Mouse (Mus musculus): ENCODE results near the gene Zfp398. TPM values are rescaled to one million over a fixed set of nuclear protein-coding genes. Genes with fewer than 3 reads are reported as not detected.

The Zfp398 gene
- polyA plus RNA-seq, 1 experiment from 2014 or later = 18.6 TPM

DNA sequence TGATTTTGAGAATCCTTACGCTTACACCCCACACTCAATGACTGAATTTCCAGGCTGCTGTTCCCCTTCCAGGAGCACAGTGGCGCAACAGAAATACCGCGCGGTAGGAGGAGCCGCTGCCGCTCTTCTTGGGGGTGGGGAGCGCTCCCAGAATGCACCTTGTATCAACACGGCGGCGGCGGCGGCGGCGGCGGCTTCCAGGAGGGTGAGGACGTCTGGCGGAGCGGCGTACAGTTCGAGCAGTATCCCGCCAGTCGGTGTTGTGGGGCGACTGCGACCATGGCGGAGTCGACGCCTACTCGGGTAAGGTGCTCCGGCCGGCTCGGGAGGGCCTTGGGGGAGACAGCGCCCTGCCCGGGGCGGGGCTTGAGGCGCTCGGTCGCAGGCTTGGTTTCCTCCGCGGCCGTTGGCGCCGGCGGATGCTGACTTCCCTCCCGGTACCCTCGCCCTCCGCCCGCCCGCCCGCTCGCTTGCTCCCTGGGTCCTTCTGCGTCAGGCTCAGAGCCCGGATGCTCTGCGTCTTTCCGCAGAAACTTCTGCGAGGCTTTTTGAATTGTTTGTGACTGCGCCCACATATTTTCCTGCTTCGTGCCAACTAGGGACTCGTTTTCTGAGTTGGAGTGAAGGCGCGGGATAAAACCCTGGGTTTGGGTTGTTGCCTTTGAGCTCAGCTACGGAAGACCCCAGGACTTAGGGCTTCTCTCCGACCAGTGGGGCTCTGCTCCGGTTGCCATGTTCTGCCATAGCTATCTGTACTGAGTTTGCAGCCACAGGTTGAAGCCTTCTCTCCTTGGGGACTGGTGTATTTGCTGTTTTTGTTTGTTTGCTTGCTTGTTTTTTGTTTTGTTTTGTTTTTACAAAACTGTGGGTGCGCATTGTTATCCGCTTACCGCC lies 85.2 kb downstream of the Zfp398 start, which contains the start of gene Zfp212:
Gene Zfp212, plus strand, starts transcription at position 30 of the 894 bp plus-strand sequence.
- H3K27me3 ChIP-seq (ENCODE audit: control insufficient read depth, insufficient read depth, low read length) = no peaks in the 10 kb centered on the region
- H3K9me3 ChIP-seq (ENCODE audit: control insufficient read depth, low read length) = no peaks in the 10 kb centered on the region
- peak; percentile 95 for ATAC-seq (ENCODE audit: low FRiP score)
- peak; percentile 86 for DNase-seq (ENCODE audit: low spot score)
- H3K4me1 ChIP-seq (replicated peaks; ENCODE audit: control insufficient read depth, insufficient read depth, low read length) = peaks cover 11% of the 10 kb centered on the region
- WGBS = 1% methylated on average over 66 of the region's 67 CpGs
- peak within 1 kb of the TSS; percentile 91 for H3K4me2 ChIP-seq (replicated peaks)
- H3K9ac ChIP-seq = peak within 1 kb of the TSS; percentile 69
- H3K4me3 ChIP-seq (replicated peaks; ENCODE audit: low read length) = peak within 1 kb of the TSS; percentile 58
- peak within 1 kb of the TSS; percentile 94 for H3K27ac ChIP-seq
- H3K36me3 ChIP-seq (replicated peaks; ENCODE audit: control insufficient read depth, insufficient read depth) = no peaks in the 10 kb centered on the region

MicroRNAs within 50 kb of the gene (microRNA counts, 519-probe panel; counts per million panel counts)
- microRNA mmu-miR-704 = not detected

Small RNA genes within 50 kb of the gene (microRNA-seq; reads per million reads assigned to microRNA genes)
- not detected for gene Mir704

Other genes with a start within 250 kb of the Zfp398 start
- 51.2 and 55.1 TPM in 2 replicates for gene Ezh2, start 240.3 kb upstream of the Zfp398 start, polyA plus RNA-seq (2014; fragmentation: Nextera tagmentation; extraction: Ambion mirVana)
- gene Pdia4, start 22.2 kb upstream of the Zfp398 start, polyA plus RNA-seq (2014; fragmentation: Nextera tagmentation; extraction: Ambion mirVana) = 149 and 168 TPM in 2 replicates
- 13.6 and 13.7 TPM in 2 replicates for gene Zfp786, start 4.8 kb upstream of the Zfp398 start, polyA plus RNA-seq (2014; fragmentation: Nextera tagmentation; extraction: Ambion mirVana)
- gene Zfp282, start 41.5 kb downstream of the Zfp398 start, polyA plus RNA-seq (2014; fragmentation: Nextera tagmentation; extraction: Ambion mirVana) = 18.7 and 18.9 TPM in 2 replicates
- 10.7 and 12.4 TPM in 2 replicates for gene Zfp212, start 84.8 kb downstream of the Zfp398 start, polyA plus RNA-seq (2014; fragmentation: Nextera tagmentation; extraction: Ambion mirVana)
- gene Zfp956, start 117.7 kb downstream of the Zfp398 start, polyA plus RNA-seq (2014; fragmentation: Nextera tagmentation; extraction: Ambion mirVana) = 19.3 and 22.9 TPM in 2 replicates
- 12.2 and 12.7 TPM in 2 replicates for gene Zfp777, start 213.2 kb downstream of the Zfp398 start, polyA plus RNA-seq (2014; fragmentation: Nextera tagmentation; extraction: Ambion mirVana)